Mouse (Mus musculus): Measurements from ENCODE around the gene Ddn. TPM values are rescaled to one million over a fixed set of nuclear protein-coding genes. Genes with fewer than 3 reads are reported as not detected.

Gene Ddn
- polyA plus RNA-seq, 1 experiment from 2014 or later: 0.21 TPM

Other genes with a start within 250 kb of the Ddn start
- 53.7 and 57.6 TPM in 2 replicates for gene Ccnt1, start 238.6 kb downstream of the Ddn start, polyA plus RNA-seq (2016; fragmentation: Nextera tagmentation; extraction: Ambion mirVana)
- not detected in 2 replicates for gene 4930415O20Rik, start 238.5 kb downstream of the Ddn start, polyA plus RNA-seq (2016; fragmentation: Nextera tagmentation; extraction: Ambion mirVana)
- 11.6 and 12.0 TPM in 2 replicates for gene Adcy6, start 199.4 kb downstream of the Ddn start, polyA plus RNA-seq (2016; fragmentation: Nextera tagmentation; extraction: Ambion mirVana)
- 38.8 and 58.6 TPM in 2 replicates for gene Cacnb3, start 178.7 kb downstream of the Ddn start, polyA plus RNA-seq (2016; fragmentation: Nextera tagmentation; extraction: Ambion mirVana)
- gene Ddx23, start 146.6 kb downstream of the Ddn start, polyA plus RNA-seq (2016; fragmentation: Nextera tagmentation; extraction: Ambion mirVana): 22.8 and 23.8 TPM in 2 replicates
- 3.7 and 5.8 TPM in 2 replicates for gene Rnd1, start 132.0 kb downstream of the Ddn start, polyA plus RNA-seq (2016; fragmentation: Nextera tagmentation; extraction: Ambion mirVana)
- gene Ccdc65, start 101.3 kb downstream of the Ddn start, polyA plus RNA-seq (2016; fragmentation: Nextera tagmentation; extraction: Ambion mirVana): 1.7 and 3.1 TPM in 2 replicates
- 12.9 and 15.9 TPM in 2 replicates for gene Fkbp11, start 81.3 kb downstream of the Ddn start, polyA plus RNA-seq (2016; fragmentation: Nextera tagmentation; extraction: Ambion mirVana)
- gene Arf3, start 46.3 kb downstream of the Ddn start, polyA plus RNA-seq (2016; fragmentation: Nextera tagmentation; extraction: Ambion mirVana): 42.6 and 45.1 TPM in 2 replicates
- 0.21 and 0.44 TPM in 2 replicates for gene Wnt10b, start 31.3 kb downstream of the Ddn start, polyA plus RNA-seq (2016; fragmentation: Nextera tagmentation; extraction: Ambion mirVana)
- gene Wnt1, start 19.6 kb downstream of the Ddn start, polyA plus RNA-seq (2016; fragmentation: Nextera tagmentation; extraction: Ambion mirVana): 13.7 and 13.8 TPM in 2 replicates
- gene Prkag1, start 22.0 kb upstream of the Ddn start, polyA plus RNA-seq (2016; fragmentation: Nextera tagmentation; extraction: Ambion mirVana): 88.7 and 89.0 TPM in 2 replicates
- gene Kmt2d, start 61.7 kb upstream of the Ddn start, polyA plus RNA-seq (2016; fragmentation: Nextera tagmentation; extraction: Ambion mirVana): 10.2 and 11.2 TPM in 2 replicates
- 21.0 and 25.7 TPM in 2 replicates for gene Rhebl1, start 85.0 kb upstream of the Ddn start, polyA plus RNA-seq (2016; fragmentation: Nextera tagmentation; extraction: Ambion mirVana)
- gene Dhh, start 89.0 kb upstream of the Ddn start, polyA plus RNA-seq (2016; fragmentation: Nextera tagmentation; extraction: Ambion mirVana): 0.42 and 0.46 TPM in 2 replicates
- 22.3 and 25.5 TPM in 2 replicates for gene Lmbr1l, start 108.7 kb upstream of the Ddn start, polyA plus RNA-seq (2016; fragmentation: Nextera tagmentation; extraction: Ambion mirVana)
- gene Tuba1b, start 125.1 kb upstream of the Ddn start, polyA plus RNA-seq (2016; fragmentation: Nextera tagmentation; extraction: Ambion mirVana): 2,254 and 2,463 TPM in 2 replicates
- not detected in 2 replicates for gene Gm49450, start 144.1 kb upstream of the Ddn start, polyA plus RNA-seq (2016; fragmentation: Nextera tagmentation; extraction: Ambion mirVana)
- gene Tuba1a, start 144.2 kb upstream of the Ddn start, polyA plus RNA-seq (2016; fragmentation: Nextera tagmentation; extraction: Ambion mirVana): 4,838 and 8,764 TPM in 2 replicates
- 111 and 135 TPM in 2 replicates for gene Tuba1c, start 220.4 kb upstream of the Ddn start, polyA plus RNA-seq (2016; fragmentation: Nextera tagmentation; extraction: Ambion mirVana)
- 9.7 and 14.4 TPM in 2 replicates for gene Prph, start 245.7 kb upstream of the Ddn start, polyA plus RNA-seq (2016; fragmentation: Nextera tagmentation; extraction: Ambion mirVana)